Mouse (Mus musculus): Measurements from ENCODE around the gene AC124108.1.

The AC124108.1 gene

DNA sequence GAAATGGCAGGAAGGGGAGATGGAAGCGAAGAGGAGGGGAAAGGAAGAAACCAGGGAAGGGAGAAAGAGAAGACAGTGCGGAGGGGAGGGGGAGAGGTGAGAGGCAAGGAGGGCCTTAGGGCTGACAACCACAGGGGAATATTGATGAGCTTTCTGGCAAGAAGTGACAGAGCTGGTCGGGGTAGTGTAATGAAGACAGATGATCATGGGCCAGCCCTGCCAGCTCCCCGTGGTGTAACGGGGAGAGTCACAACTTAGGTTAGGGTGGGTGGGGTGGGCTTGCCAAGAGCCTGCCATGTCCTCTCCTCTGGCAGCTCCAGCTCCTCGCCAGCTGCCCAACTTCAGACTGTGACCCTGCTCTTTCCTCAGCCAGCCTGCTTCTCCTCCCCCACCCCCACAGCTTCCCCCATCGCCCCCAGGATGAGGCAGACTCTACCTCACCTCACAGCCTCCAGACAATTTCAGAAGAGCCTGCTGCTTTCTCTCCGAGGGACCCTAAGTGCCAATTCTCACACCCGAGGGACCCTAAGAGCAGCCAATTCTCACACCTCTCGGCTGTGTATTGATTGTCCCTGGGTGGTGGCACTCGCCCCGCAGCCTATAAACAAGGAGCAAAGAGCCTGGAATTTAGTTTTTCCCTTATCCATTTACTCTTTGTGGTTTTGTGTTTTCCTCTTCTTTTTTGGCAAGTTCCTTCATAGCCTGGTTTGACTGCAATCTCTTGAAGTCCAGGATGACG, 26.3 kb upstream of the AC124108.1 start:
- no peak for DNase-seq (ENCODE audit: low read depth, low spot score)

DNA sequence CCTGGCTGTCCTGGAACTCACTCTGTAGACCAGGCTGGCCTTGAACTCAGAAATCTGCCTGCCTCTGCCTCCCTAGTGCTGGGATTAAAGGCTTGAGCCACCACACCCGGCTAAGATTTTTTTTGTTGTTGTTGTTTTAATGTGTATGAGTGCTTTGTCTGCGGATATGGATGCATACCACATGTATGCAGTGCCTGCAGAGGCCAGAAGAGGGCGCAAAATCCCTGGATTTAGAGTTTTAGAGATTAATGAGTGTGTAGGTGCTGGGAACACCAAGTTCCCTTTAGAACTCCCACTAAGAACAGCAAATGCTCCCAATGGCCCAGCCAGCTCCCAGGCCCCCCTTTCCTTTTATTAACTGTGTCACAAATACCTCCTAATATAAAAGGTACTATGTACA, 25.4 kb upstream of the AC124108.1 start:
- DNase-seq (ENCODE audit: low read depth, low spot score) = no peak

DNA sequence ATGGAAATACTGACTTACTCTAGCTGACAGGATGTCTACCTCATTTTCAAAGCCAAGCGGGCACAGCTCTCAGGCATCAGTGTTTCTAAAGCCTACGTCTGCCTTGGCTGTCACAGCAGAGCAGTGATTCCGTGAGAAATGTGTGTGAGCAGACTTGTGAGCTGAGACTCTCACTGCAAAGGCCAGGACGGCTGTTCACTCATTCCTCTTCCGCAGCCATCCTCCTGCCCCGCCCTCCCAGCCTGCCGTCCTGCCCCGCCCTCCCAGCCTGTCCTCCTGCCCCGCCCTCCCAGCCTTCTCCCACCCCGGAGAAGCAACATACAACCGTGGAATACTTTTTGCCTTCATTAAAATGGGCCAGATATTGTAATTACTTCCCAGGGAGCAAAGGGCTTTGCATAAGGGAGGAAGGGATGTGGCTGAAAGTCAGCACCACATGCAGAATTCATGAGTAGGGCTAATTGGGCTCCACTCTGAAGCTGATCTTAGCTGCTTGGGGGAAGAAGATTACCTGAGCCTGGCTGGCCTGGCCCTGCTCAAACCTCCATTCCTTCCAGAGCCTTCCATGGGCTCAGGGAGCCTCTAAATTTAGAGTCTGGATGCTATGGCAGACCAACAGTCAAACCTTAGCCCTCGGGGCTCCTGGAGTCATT, 23.0 kb upstream of the AC124108.1 start:
- DNase-seq (ENCODE audit: low read depth, low spot score) = no peak

DNA sequence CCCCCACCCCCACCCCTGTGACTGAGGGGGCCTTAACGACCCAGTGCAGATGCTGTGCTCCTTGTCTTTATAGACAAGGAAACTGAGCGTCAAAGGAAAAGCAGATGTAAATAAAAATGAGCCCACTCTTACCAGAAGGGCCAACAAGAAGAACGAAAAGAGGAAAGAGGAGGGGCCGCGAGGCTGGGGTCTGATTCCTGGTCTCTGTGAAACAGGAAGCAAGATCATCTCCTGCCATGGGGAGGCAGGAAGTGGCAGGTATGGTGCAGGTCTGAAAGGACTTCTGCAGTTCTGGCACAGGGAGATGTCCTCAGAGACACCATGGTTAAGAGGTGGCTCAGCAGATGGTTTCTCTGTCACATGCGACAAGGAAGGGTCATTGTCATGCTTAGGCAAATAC, 20.6 kb upstream of the AC124108.1 start:
- no peak for DNase-seq (ENCODE audit: low read depth, low spot score)

DNA sequence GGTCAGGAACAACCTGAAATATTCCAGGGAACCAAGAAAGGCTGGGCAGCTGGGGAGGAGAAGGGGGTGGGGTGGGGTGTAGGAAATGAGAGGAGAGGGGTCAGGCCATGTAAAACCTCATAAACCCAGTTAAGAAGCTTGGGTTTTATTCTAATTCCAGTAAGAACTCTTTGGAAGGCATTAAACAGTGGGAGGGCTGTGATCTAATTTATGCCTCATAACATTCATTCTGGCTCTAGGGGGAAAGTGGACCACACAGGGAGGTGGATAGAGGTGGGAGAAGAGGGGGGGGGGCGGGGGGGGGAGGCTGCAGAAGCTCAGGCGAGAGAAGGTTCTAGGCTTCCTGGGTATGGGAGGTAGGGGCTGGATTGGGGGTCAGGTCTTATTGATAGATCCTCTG, 19.6 kb upstream of the AC124108.1 start:
- no peak for DNase-seq (ENCODE audit: low read depth, low spot score)

DNA sequence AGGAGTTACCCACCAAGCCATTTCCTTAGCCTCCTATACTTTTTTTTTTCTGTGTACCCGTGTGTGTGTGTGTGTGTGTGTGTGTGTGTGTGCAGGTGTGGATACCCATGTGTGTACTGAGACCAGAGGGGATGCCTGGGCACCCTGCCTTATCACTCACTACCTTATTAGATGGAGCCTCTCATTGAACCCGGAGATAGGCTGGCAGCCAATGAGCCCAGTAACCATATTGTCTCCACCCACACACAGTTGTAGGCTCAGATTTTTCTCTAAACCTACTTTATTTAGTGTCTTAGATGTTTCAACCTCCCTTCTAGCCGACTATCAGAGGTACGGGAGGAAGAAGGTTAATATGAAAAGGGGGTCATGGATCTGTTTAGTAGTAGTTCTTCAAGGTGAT, 5.0 kb upstream of the AC124108.1 start:
- DNase-seq (ENCODE audit: low read depth, low spot score) = no peak

DNA sequence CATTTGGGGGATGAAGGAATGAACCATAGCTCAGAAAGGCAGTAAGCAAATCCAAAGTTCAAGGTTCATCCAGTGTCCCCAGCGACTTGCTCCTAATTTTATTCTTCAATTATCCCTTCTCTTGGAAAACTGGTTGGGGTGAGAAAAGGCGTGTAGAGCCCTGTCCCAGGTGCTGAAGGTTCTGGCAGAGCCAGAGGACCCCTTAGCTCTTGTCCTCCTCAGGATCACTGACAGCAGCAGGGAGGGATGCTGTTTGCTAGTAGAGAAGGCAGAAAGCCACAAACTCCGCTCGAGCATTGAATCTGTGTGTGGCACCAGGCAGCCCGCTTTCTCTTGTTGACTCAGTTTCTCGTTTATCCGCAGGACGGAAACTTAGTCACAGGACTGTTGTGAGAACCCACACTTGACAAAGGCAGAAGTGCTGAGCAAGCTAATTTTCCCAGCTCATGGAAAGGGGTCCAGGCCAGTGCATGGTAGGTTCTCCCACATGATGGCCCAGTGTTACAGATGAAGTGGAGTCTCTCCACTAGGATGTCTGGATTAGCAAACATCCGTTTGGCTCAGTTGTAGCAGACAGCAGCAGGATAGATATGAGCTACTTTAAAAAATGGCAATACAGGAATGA, 2.7 kb upstream of the AC124108.1 start:
- no peak for DNase-seq (ENCODE audit: low read depth, low spot score)

DNA sequence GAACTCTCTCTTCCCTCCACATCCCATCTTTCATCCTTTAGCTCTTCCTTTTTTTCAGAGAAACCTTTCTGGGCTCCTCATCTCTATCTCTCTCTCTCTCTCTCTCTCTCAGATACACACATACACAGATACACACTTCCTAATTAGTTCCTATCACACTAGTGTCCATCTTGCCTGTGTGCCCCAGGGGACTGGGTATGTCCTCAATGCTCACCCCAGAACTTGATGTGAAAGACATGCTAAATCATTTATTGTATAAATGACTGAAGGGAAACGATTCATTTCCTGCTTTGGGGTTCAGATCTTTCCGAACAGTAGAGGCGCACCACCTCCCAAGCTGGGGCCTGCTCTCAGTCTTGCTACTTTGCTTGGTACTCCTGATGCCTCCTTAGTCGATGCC, 2.0 kb upstream of the AC124108.1 start:
- no peak for DNase-seq (ENCODE audit: low read depth, low spot score)

DNA sequence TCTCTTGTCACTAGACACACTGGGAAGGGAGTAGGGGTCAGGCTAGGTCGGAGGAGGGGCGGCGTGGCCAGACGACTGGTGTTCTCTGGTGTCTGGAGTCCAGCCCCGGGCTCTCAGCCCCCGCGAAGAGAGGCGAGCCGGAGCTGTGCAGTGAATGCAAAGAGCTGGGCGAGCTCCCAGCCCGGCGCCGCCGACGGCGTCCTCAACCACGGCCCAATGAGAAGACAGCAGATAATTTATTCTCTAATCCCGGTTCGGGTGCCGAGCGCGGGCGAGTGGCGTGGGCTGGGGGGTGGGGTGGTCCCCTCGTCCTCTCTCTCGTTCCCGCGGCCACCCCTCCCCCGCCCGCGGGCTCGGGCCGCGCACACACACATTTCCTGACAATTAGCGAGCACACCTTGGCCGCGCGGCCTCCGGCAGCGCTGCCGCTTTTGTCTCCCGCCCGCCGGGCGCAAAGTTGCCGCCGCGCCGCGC, 1.2 kb upstream of the AC124108.1 start:
- no peak for DNase-seq (ENCODE audit: low read depth, low spot score)

DNA sequence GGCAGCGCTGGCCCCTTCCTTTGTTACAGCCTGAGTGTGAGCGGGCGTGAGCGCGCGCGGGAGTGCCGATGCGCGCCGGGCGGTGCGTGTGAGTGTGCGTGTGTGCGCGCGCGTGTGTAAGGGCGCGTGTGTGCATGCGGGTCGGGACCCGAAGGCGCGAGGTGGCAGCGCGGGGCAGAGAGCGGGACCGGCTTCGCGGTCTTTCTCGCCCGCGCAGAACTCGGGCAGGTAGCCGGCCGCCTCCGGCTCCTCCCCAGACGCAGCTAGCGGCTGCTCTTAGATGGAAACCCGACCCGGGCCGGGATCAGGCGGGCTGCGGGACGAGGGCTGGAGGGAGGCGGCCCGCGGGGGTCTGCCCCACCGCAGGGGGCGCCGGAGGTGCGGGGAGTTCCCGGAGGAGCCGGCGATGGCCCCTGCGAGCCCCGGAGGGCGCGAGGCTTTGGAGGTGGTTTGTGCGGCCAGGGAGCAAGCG, 600 bp upstream of the AC124108.1 start:
- DNase-seq (ENCODE audit: low read depth, low spot score) = no peak

DNA sequence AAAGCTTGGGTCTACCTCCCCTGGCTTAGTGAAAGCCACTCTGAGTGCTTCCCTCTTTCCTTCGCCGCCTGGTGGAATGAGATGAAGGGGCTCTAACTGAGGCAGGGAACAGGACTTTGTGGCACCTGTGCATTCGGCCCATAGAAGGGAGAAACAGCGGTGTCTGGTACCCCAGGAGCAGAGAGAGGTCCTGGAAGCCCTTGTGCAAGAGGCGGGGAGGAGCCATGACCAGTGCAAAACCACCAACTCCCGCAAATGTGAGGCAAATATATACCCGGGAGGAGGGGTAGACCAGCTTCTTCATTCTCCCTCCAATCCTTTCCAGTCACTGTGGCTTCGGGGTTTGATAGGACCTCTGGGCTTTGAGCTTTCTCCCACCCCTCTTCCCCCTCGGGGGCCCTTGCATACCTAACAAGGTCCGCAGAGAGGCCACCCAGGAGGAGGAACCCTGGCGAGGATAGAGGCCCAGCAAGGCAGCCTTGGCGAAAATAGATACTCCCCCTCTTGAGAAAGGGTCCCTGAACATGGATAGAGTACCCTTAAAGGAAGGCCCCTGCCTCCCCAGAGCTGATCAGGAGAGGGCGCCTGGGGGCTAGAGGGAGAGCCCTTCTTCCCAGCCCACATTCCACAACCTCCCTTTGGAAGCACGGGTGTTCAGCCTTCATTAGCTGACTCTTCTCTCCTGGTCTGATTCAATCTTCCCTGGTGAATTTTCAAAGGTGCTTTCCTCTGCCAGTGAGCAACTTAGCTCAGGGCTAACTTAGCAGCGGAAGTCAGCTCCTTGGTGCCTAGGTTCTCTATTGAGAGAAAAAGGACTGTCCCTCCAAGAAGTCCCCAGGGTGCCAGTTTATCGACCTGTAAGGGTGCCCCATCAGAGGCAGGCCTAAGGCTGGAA, 776 bp downstream of the AC124108.1 start:
- DNase-seq (ENCODE audit: low read depth, low spot score) = no peak

DNA sequence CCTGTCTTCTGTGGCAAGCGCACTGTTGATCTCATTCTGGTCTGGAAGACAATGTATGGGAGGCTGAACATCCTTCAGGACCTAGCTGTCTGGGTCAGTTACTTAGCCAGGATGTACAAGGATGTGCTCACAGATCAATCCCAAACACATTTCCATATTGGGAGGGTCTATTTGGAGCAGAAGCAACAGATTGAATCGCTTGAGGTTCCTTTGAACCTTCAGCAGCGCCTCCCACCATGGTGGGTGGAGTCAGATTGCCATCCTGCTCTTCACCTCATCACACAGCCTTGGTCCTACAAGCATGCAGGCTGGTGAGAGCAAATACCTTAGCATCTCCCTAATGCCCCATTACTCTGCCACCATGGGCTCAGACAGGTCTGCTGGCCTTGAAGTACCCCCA, 2.5 kb downstream of the AC124108.1 start:
- DNase-seq (ENCODE audit: low read depth, low spot score) = no peak

DNA sequence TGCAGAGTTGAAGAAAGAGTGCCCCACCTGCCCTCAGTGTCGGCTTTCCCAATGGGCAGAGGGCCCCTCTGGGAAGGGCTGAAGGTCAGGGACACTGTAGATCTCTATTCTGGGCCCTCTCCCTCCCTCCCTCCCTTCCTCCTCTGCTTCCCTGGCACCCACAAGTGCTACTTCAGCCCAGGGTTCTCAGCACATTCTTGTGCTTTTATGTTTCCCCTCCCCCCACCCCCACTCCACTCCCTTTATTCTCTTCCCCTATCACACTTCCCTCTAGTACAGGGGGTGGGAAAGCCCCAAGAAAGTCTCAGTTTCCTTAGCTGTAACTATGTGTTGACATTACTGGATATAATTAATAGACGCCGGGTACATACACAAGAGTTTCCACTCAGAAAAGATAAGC, 3.4 kb downstream of the AC124108.1 start:
- no peak for DNase-seq (ENCODE audit: low read depth, low spot score)

DNA sequence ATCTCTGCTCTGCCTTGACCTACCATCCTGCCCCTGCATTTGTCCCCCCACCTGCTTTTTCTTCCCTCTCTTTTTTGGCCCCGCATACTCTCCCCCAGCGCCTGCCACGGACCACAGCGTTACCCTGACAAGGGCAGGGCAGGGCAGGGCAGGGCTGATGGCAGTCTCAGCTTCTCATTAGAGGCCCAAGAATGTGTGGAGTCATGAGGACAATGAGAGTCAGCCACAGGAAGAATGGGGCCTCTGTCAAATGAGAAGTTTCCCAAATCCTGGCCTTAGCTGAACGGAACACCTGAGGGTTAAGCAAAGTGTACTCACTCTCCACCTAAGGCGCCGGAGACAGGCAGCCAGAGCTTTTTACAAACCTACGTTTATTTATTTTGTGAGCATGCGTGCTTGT, 3.8 kb downstream of the AC124108.1 start:
- no peak for DNase-seq (ENCODE audit: low read depth, low spot score)

DNA sequence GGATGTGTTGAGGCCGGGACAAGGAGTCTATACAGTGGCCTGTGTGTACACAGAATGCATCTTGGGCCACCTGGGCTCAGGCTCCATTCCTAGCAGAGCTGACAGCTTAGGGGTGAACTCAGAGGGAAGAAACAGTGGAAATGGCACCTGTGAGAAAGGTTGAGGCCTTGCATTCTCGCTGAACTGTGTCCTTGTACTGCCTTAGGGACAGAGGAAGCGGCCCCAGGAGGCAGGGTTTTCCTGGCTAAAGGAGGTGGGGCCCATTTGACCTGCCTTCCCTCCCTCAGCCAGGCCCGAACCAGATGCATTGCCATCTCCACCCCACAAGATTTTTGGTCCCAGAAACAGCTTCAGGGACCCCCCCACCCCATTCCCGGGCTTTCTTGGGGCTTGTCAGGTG, 4.4 kb downstream of the AC124108.1 start:
- no peak for DNase-seq (ENCODE audit: low read depth, low spot score)

DNA sequence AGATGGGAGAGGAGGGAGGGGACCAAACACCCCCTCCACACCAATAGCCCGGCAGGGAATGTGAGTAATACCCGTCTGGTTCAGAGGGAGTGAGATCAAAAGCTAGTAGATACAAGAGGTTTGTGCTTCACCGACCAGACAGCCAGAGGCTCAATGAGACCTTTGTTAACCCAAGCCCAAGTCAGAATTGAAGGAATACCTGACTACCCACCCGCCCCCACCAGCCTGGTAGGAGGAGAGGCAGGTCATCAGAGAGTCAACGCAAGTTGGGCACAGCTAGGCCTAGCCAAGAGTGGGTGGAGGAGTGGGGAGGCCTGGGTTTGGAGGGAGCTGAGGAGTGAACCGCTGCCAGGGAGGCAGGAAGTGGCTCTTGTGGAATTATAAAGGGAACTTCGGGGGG, 5.1 kb downstream of the AC124108.1 start:
- no peak for DNase-seq (ENCODE audit: low read depth, low spot score)

DNA sequence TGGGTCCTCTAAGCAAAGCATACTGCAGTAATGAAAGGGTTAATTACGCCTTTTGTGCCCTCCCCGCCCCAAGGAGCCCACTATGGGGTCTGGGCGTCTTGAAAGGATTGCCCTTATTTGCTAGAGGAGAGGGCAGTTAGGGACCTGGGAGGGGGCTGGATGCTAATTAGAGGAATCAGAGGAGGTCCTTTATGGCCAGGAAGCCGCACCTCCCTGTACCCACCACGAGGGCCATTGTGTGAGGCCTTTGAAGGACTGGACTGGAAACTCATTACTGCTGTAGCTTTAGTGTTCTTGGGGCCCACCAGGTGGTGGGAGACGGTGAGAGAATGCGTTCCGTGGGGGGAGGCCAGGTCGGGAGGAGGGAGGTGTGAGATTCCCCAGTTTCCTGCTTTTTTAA, 6.4 kb downstream of the AC124108.1 start:
- no peak for DNase-seq (ENCODE audit: low read depth, low spot score)

DNA sequence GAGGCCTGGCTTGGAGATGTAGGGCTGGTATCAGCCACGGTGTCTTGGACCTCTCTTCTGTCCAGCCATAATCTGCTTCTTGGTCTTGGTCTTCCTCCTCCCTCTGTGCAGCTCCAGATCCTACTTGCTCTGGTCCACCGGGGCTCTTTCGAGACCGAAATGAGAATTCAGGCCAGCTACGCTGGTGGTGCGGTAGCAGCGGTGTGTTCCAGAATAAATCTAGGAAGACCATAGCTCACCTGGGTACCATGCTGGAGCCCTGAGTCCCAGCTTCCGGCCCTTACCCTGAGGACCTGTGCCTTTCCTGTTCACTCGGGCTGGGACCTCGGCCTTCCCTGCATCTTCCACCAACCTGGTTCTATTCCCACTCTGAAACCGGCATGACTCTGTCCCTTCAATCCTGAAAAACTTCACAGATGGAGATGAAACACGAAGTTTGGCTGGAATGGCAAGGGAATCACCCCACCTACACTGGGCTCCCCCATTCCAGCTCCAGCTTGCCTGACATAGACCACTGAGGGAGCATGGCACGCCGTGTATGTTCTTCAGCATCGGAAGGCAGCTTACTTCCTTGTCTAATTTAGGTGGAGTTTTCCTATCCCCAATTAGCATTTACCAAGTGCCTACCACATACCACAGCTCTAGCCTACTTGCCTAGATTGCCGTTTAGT, 7.3 kb downstream of the AC124108.1 start:
- DNase-seq (ENCODE audit: low read depth, low spot score) = no peak

DNA sequence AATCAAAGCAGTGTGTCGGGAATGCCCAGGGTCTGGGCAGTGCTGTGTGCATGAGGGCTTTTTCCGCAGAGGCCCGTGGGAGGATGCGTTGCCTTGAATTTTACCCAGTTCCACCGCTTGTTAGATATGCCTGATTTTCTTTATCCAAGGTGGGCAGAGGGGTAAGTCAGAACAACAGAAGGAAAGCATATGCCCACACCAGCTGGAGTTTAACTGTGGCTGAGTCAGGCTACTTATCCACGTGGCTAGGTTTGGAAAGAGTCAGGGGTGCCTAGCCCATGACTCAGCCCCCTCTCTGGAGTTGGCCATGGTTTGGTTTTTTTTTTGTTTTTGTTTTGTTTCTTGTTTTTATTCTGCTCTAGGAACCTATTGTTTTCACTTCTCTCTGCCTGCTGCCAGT, 8.0 kb downstream of the AC124108.1 start:
- no peak for DNase-seq (ENCODE audit: low read depth, low spot score)

DNA sequence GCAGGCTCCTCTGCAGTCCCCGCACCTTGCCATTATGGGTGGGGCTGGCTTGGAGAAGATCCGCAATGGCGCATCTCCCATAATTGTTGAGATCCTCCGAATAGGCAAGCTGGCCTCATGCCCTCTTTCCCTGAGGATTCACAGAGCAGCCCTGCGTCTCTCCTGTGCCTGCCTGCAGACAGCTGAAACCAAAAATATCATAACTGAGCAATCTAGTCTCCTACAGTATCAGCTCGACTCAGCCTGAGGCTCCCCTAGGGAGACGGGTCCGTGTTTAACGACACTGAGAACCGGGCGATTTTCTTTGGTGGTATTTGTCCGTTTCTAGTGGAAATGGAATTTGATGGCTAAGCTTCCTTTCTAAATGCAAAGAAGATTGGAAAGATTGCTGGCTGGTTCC, 8.7 kb downstream of the AC124108.1 start:
- DNase-seq (ENCODE audit: low read depth, low spot score) = no peak

All from retina, adult 2 months (tissue).